Mouse (Mus musculus) kidney, postnatal 36 days (tissue): ENCODE results near the gene Scn2a.

ENCODE experiments used
- DNase-seq, 2 experiments: peaks; one replicate each; pipeline ENCODE4 v3.0.0; 2021 to 2022; ENCODE audit warnings: mixed read lengths in 2 of 2

Gene Scn2a

DNA sequence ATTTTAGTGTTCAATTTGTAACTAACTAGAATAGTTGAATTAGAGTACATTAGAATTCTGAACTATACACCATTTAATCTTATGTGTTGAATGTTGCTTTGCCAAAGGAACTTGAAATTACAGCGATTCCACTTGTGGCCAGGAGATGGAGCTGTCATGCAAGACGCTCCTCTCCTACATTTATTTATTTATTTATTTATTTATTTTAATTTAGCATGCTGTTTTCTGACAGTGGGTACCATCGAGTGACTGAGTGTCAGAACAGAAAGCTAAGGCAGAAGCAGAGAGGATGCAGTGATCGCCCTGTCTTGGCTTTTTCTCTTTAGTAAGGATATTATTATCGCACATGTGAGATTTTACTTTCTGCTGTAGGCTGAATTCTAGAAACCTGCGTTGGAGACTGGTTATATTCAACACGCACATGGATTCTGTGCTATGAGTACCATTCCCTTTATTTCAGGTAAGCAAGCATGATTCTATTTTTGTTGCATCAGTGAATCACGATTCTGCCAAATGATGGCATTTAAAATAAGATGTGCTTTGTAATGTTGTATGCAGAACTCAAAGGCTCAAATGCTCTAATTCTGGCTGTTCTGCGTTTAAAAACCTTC is at the start of gene Scn2a:
Gene Scn2a (plus strand): TSS at position 216 of the 611 bp plus-strand sequence.
- DNase-seq: peak; percentile 35 to 66

DNA sequence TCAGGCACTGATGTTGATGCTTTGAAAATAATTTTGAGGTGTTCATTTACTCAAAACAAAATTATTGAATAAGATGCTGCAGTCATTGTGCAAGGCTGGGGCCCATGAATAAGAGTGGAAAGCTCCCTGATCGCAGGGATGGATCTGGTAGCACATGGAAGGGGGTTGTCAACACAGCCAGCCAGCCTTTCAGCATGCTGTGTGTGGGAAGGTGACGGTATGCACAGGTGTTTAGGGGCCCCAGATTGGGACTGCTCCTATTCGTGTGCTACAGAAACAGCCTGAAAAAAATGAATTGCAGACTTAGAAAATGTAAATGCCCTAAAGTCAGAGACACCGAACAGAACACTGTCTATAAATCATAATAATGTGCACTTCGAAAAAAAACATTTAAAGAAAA is 32.9 kb upstream of the Scn2a start:
- DNase-seq: no peak

DNA sequence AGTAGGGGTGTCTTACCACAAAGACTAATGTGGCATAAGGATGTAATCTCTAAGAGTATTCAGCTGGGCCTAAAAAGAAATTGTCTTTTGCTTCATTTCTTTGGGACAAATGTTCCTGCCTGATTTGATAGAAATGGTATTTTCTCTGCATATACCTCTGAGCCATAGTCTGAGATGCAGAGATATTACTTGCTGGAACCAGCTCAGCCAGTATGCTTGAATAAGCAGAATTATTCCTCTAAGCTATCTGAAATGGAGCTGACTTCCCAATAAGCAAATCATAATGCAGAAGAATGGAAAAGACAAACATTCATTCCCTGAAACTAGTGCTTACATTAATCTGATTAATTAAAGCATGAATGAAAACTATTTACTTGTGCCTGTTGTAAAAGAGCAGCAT is 12.8 kb upstream of the Scn2a start:
- DNase-seq: no peak

DNA sequence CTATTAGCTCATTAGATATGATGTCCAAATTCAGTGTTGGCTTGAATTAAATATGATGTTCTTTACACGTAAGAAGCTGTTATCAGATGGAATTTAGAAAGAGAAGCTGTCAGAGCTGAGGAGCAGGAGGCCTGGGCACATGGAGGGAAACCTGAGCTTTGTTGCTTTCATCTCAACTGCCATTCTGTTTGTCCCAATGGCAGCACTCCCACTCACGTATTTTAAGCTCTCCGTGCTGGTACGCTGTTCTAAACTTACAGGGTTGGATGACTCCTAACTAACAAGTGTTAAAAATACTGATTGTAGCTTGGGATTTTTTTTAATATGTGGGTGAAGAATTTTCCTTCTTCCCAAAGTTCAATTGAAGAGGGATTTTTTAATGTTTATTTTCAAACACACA is 8.7 kb upstream of the Scn2a start:
- DNase-seq: no peak

DNA sequence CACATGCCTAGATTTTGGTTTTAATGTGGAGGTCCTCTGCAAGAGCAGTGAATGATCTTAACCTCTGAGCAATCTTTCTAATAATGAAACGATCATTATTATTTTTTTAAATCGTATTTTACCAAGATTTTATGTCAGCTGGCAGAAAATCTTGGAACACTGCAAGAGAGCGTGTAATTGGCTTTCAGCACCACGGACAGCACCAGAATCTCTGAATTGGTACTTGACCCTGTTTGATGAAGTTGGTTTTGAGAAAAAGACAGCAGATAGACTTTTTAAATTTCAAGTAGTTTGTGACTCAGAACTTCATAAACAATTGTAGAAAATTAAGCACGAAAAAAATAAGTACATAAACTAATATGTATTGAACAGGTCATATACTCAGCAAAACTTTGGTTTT is 790 bp upstream of the Scn2a start:
- peak; percentile 35 to 81 for DNase-seq

DNA sequence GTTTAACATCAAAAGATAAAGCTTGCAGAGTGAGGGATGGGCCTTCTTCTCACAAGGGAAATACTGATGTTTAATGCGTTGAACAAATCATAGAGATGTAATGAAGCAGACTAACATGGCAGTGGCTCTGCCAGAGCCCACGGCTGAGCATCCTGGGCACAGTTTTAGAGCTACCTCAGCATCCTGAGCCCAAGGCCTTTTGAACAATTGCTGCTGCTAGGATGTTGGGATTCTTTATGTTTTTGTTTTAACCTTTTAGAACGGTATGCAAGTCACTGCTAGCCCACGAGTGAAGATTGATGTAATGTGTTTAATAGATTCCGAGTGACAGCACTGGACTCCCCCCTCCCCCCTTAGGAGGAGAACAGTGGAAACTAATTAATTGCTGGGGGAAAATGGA is 683 bp downstream of the Scn2a start:
- no peak for DNase-seq

DNA sequence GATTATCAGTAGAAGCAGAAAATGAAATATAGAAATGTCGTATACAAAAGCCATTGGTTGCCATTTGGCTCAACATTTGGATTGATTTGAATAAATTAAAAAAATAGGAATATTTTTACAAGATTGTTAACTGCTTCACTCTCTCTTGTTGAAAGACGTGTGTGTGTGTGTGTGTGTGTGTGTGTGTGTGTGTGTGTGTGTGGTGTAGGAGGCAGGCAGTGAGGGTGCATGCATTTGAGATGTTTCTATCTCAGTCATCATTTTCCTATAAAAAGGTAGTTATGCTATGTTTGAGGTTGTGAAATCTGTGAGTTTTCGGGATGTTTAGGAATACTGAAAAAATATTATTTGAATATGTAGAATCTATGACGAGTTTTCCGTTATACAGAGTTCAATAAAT is 1.3 kb downstream of the Scn2a start:
- DNase-seq: no peak

DNA sequence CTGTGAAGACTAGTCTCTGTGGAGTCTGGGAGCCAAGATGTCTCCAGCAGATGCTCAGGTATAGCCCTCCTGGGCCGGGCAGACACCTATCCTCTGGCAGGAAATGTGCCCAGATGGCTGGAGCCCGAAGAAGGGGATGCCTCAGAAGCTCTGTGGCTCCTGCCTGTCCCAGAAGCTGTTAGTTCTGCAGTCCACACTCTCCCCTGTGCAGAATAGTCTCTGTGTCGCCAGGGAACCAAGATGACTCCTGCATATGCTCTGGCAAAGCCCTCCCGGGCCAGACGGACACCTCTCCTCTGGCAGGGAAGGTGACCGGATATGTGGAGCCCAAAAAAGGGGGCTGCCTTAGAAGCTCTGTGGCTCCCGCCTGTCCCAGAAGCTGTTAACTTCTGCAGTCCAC is 32.1 kb downstream of the Scn2a start:
- DNase-seq: no peak

DNA sequence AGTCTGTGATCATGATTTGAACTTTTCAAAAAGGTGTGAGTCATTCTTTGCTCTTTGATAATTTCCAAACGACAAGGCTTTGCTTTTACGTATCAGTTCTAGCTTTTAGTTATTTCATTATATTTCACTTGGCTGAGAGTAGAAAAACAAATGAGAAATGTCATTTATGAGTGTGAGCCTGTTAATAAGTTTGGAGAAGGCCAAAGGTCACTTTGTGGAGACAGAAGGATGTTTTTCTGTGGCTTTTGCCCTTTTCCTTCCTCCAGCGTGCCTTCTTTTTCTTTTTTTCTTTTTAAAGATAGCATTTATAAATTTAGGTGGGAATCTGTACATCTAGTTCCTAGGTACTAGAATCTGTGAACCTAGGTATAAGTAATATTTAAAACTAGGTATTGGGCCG is 36.5 kb downstream of the Scn2a start:
- DNase-seq: peak in 1 of 2 experiments; percentile 21

DNA sequence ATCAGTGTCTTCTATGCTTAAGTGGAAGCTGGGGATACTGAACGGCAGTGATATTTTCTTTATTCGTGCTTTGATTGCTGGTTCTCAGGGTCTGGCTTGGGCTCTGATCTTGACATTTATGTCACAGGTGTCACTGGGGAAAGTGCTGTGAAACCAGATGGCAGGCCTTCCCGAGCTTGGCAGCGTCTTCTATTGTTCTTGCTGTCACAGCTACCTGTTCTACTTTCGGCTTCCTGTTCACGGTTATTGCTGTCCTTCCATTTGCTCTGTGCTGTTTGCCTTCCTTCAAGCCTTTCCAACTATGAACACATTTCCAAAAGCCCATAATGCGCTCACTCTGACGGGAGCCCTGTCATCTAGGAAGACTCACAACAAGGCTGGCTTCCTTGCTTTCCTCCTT is 37.9 kb downstream of the Scn2a start:
- DNase-seq: no peak

DNA sequence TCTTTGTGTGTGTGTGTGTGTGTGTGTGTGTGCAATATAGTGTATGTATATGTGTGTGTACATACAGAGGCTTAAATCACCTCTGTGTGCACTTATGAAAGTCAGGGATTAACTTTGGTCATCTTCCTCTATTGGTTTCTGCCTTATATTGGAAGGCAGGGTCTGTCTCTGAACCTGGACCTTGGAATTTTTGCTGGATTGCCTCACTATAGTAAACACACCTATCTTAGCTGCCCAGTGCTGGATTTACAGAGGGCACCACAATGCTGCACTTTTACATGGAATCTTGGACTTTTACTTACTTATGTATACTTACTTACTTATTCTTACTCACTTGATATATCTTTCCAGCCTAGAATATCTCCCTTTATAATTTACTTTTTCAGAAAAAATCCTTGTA is 43.3 kb downstream of the Scn2a start:
- DNase-seq: no peak

DNA sequence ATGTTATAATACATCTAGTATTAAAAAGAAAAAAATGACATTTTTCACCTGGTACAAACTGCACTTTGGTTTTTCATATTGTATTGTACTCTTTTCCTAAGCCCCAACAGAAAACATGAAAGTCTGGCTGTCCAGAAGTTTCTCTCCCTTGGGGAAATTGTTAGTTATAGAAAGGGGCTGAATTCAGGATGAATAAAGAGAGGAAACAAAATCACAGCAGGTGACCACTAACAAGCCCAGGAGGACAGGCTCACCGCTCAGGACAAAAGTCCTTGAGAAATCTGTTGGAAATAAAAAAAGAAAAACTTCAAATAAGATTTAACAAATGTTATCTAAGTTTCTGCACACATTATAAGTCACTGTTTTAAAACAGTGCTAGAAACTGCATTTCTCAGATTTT is 43.9 kb downstream of the Scn2a start:
- DNase-seq: no peak

DNA sequence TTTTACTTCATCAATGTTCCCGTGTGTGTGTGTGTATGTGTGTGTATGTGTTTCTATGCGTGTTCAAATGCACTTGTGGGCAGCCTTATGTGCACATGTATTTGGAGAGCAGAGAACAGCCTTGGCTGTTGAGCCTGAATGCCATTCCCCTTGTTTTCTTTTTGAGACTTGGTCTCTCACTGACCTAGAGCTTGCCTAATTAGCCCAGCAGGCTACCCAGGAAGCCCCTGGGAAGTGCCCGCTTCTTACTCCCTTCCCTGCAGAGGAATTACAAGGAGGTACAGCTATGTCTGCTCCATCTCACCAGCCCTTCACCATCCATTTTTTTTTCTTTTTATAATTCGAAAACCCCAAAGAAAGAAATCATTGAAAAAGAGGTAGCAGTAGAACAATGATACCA is 44.6 kb downstream of the Scn2a start:
- no peak for DNase-seq

DNA sequence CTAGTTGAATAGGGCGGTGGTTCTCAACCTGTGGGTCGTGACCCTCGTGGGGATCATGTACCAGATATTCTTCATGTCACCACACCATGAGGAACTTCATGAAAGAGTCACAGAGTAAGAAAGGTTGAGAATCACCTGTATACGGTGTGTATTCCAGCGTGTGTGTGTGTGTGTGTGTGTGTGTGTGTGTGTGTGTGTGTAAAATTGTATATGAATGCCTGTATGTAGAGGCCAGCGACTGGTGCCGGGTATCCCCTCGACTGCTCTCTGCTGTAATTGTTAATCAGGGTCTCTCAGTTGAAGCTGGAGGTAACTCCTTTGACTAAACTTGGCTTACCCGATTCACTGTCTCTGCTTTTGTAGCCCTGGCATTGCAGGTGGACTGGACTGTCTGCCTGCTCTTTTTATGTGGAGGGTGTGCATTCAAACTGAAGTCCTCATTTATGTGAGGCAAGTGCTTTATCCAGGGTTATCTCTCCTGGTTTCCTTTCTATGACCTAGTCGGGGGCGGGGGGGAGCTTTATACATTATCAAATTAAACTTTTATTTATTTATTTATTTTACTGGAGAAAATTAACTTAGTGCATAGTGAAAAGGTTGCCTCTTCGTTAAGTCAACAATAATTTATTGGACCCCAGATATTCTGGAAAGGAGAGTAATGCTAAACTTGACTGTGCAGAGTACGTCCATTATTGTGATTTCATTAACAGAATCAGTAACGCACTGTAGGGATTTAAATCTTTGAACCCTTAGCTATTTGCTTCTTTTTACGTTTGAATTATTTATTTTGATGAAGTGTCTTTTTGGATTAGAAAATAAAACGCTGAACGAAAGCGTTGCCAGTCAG is 47.2 kb downstream of the Scn2a start:
- no peak for DNase-seq

DNA sequence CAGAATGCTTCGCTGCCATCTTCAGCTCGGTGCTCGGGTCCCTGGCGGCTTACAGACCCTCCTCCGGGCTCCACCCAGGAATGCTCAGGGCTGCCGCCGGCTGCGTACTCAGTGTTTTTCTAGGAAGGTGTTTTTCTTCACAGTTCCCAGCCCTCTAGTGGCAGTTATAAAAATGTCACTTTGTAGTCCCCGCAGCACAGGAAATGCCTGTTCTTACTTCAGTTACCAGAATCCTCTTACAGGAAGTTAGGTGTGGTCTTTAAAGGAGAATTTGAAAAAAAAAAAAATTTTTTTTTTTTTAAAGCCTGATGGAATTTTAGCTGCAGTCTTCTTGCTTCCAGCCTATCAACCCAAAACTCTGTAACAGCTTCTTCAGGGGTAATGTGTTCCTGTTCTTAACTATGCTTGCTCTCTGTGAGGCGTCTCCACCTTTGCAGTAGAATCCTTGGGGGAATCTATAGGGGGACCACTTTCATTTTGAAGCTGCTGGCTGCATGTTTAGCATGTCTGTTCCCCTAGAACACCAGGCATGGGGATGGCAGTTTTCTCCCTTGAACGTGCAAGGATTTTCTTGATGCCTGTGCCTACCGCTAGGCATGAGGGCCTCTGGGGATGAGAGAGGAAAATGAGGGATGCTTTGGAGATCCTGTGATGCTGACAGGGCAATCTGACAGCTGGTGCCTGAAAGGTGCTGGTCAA is 48.0 kb downstream of the Scn2a start:
- peak; percentile 76 to 80 for DNase-seq

DNA sequence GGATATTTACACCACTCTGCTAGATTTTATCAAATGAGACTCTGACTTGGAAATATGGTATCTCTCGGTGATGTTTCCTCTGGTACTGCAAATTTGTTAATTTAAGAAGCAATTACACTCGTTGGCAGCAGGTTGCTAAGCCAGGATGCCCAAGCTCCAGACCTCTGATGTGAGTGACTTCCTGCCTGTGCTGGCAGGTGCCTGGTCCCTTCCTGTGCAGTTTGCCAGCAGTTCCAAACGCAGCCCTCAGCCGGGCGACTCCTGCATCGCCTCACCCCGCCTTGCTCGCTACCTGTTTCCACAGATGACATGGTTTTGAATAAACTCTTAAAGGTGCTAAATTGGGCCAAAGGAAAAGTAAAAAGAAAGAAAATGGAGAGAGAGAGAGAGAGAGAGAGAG is 49.0 kb downstream of the Scn2a start:
- no peak for DNase-seq

DNA sequence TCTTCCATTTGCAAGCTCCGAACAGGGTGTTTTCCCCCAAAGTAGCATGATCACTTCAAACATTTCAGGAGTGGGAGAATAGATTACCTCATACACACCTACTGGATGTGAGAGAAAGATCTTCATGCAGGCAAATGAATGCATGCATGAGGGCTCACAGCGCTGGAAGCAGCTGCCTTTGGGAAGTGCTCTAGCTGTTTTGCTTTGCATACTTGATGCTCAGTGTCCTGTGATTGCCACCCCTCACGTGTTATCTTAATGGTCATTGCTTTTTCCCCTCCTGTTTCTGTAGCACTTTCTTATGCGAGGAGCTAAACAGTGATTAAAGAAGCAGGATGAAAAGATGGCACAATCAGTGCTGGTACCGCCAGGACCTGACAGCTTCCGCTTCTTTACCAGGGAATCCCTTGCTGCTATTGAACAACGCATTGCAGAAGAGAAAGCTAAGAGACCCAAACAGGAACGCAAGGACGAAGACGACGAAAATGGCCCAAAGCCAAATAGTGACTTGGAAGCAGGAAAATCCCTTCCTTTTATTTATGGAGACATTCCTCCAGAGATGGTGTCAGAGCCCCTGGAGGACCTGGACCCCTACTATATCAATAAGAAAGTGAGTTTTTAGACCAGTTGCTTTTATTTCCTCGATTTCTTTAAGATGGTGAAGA is 49.7 kb downstream of the Scn2a start:
- no peak for DNase-seq

DNA sequence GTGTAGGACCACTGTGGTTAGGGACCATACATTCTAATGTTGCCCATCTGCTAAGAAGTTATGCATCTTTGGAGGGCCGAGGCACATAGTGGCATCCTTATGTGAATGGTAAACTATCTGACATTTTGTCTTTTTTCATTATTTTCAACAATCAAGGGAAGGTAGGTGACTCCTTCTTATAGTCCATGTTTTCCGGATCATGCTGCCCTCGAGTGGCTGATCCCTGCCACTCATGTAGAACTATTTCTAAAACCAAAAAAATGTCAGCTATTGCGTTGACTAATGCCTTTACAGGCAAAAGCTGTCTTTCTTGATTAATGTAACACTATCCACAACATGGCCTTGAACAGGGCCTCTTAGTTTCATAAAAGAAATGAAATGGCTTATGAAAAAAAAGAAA is 59.0 kb downstream of the Scn2a start:
- DNase-seq: no peak

DNA sequence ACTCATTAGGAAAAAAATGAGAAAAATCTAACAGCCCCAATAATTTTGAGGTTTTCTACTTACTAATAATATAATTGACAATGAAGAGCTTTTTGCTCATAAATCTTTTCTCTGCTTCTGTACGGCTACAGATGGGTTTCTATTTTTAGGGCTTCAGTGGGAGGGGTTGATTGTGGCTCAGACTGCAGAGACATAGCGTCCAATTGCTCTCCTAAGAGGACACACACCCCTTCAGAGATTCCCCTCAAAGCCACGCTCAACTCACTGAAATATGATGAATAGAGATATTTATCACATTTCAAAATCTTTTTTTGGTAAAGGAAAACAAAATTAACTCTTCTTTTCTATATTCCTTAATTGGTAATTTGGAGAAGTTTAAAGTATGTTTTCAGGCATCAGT is 64.6 kb downstream of the Scn2a start:
- no peak for DNase-seq

DNA sequence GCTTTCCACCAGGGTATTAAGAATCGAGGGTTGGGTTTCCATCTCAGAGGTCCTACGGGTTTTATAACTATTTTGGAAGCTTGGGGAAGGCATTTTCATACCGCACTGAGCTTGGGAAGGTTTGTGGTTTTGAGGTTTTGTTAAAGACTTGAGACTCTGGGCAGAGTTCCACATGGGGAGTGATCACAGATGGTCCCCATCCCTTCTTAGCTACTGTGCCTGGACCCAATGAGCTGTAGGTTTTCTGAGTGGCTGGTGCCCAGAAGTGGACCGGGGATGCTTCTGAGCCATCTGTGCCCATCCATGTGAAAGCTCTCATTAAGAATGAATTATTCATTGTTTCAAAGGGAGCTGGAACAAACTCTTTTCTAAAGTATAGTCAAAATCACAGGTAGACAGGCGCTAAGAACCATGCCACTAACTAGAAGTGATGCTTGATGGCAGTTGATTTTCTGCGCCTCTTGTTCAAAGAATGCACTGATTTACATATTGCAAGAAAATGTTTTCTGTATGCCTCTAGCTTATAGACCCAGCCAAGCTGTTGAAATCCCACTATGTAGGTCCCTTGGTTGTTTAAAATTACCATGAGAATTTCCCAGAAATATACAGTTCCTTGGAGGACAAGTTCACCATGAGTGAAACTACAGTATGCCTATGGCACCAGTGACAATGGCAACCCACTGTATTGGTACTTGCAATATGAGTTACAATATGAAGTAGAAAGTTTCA is 70.0 kb downstream of the Scn2a start:
- DNase-seq: no peak

DNA sequence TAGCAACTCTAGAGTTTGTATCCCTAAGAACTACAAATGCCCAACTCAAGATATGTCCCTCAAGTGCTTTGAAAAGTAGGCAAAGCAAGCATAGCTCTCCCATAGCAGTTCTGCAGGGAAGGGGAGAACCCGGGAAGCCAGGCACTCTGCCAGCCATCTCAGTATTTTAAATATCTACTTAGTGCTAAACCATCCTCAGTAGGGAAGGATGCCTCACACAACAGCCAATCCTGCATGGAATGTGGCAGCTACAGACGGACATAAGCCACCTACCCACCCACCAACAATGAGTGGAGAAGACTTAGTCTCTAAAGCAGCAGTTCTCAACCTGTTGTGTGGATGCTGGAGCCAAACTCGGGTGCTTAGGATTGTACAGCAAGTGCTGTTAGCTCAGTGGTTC is 73.9 kb downstream of the Scn2a start:
- DNase-seq: no peak

DNA sequence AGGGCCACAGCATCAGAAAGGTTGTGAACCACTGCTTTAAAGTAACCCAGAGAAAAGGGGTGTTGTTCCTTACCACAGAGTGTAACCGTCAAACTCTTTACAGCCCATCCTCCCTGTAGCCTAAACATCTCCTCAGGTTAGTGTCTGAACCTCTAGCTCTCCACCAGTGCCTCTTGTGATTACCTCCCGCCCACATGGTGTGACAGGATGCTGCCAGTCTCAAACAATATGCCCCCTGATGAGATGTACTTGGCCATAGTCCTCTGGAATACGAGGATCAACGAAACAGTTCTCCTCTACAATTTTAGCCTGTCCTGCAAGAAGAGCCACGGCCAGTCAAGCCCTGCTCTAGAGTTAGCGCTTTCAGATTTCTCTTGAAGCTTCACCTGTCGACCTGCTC is 74.5 kb downstream of the Scn2a start:
- no peak for DNase-seq

DNA sequence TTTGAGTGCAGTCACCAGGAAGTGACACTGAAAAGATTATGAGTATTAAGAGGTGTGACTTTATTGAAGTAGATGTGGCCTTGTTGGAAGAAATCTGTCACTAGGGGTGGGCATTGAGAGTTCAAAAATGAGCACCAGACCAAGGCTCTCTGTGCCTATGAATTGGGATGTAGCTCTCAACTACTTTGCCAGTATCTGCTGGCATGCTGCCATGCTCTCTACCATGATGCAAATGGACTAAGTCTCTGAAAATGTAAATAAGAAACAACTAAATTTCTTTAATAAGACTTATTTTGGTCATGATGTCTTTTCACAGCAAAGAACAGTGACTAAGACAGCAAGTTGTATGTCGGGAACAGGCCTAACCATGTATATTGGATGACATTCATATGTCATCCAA is 79.7 kb downstream of the Scn2a start:
- DNase-seq: no peak
